Mouse (Mus musculus) E14TG2a.4 (cell line): ENCODE measurements around the gene Plscr3.

Experiments
- CTCF ChIP-seq: conservative IDR thresholded peaks from 2 replicates; pipeline ENCODE4 v1.5.1; 2014; ENCODE audit warnings: low read length
- NANOG ChIP-seq: IDR thresholded peaks from 2 replicates; pipeline ENCODE4 v1.6.1; 2014; ENCODE audit warnings: borderline replicate concordance, low read length, mixed read lengths

DNA sequence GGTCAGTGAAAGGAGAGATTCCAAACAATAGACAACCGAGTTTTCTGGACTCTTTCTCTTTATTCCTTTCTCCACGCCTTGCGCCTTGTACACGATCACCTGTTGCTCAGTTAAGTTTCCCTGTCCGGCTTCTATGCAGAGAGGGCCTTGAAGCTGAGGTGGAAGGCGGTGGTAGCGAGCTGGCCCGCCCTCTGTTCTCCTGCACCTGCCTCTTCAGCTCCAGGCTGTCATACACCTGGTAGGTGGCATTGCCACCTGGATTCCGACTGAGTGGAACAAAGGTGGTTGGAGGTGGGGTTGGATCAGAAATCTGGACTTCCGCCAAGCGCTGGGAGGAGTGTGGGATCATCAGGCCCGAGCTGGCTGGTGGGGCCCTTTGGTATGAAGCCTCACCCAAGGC is 29.7 kb upstream of the Plscr3 start:
- no peak for TF ChIP-seq CTCF
- no peak for TF ChIP-seq NANOG
